Mouse (Mus musculus): ENCODE measurements around the gene Apoa1. TPM values are rescaled to one million over a fixed set of nuclear protein-coding genes. Genes with fewer than 3 reads are reported as not detected.

Gene Apoa1
- polyA plus RNA-seq, 1 experiment from 2014 or later = 0.43 TPM

GRCm38 (mm10) chr9:46207501-46207869, 20.9 kb upstream of the Apoa1 start:
- no peak for ATAC-seq (ENCODE audit: low FRiP score)
- H3K27ac ChIP-seq (ENCODE audit: low read depth, low read length) = no peak overlapping the region
- H3K36me3 ChIP-seq (ENCODE audit: control insufficient read depth, insufficient read depth, low read length) = no peaks in the 10 kb centered on the region; the same call in none of the 2 replicates
- no peak overlapping the region for H3K4me3 ChIP-seq (ENCODE audit: low read depth, low read length)
- no peak for DNase-seq (ENCODE audit: low spot score)
- H3K27me3 ChIP-seq (ENCODE audit: control insufficient read depth, insufficient read depth, low read length) = no peaks in the 10 kb centered on the region
- no peak overlapping the region for H3K4me2 ChIP-seq (replicated peaks; ENCODE audit: low read depth, low read length)
- WGBS = 73% methylated on average over 6 of the region's 6 CpGs
- no peaks in the 10 kb centered on the region for H3K4me1 ChIP-seq (replicated peaks; ENCODE audit: control insufficient read depth, insufficient read depth, low read length)
- H3K9ac ChIP-seq (ENCODE audit: low read depth, low read length) = no peak overlapping the region
- H3K9me3 ChIP-seq (ENCODE audit: control insufficient read depth, low read length) = no peaks in the 10 kb centered on the region

DNA sequence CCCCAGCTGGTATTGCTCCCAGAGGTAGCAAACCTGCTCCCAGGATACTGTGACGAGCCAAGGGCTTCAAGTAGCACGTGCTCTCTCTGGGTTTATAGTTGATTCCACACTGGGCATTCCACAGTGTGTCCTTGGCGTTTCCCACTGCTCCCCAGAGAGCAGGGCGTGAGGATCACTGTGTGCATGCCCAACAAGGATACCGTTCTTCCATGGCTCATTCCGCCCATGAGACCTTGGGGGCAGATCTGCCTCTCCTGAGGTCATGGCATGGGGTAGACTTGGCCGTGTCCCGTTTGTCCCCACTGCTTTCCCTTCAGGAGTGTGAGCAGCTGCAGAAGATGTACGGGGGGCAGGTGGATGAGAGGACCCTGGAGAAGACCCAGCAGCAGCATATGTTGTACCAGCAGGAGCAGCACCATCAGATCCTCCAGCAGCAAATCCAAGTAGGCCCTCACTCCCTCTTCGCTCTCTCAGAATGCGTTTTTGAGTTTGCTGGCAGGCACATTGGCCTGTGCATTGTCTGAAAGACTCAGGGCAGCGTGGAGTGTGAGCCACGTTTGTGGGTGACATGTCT, 19.9 kb upstream of the Apoa1 start:
- Histone ChIP-seq H3K4me3 (ENCODE audit: low read depth, low read length) (no peak overlapping the region), H3K9ac (ENCODE audit: low read depth, low read length) (no peak overlapping the region), H3K27me3 (ENCODE audit: control insufficient read depth, insufficient read depth, low read length) (no peaks in the 10 kb centered on the region), H3K4me1 (replicated peaks; ENCODE audit: control insufficient read depth, insufficient read depth, low read length) (no peaks in the 10 kb centered on the region), H3K4me2 (replicated peaks; ENCODE audit: low read depth, low read length) (no peak overlapping the region), H3K36me3 (ENCODE audit: control insufficient read depth, insufficient read depth, low read length) (no peaks in the 10 kb centered on the region; the same call in none of the 2 replicates), H3K9me3 (ENCODE audit: control insufficient read depth, low read length) (no peaks in the 10 kb centered on the region), H3K27ac (ENCODE audit: low read depth, low read length) (no peak overlapping the region)
- ATAC-seq (ENCODE audit: low FRiP score) = no peak
- WGBS = 81% methylated on average over 13 of the region's 13 CpGs
- no peak for DNase-seq (ENCODE audit: low spot score)

GRCm38 (mm10) chr9:46210473-46210872, 17.9 kb upstream of the Apoa1 start:
- H3K27me3 ChIP-seq (ENCODE audit: control insufficient read depth, insufficient read depth, low read length) = no peaks in the 10 kb centered on the region
- no peak overlapping the region for H3K9ac ChIP-seq (ENCODE audit: low read depth, low read length)
- 94% methylated on average over 12 of the region's 12 CpGs for WGBS
- DNase-seq (ENCODE audit: low spot score) (no peak), ATAC-seq (ENCODE audit: low FRiP score) (no peak)
- no peaks in the 10 kb centered on the region for H3K4me1 ChIP-seq (replicated peaks; ENCODE audit: control insufficient read depth, insufficient read depth, low read length)
- no peaks in the 10 kb centered on the region; the same call in none of the 2 replicates for H3K36me3 ChIP-seq (ENCODE audit: control insufficient read depth, insufficient read depth, low read length)
- H3K4me3 ChIP-seq (ENCODE audit: low read depth, low read length) = no peak overlapping the region
- no peak overlapping the region for H3K27ac ChIP-seq (ENCODE audit: low read depth, low read length)
- no peak overlapping the region for H3K4me2 ChIP-seq (replicated peaks; ENCODE audit: low read depth, low read length)
- H3K9me3 ChIP-seq (ENCODE audit: control insufficient read depth, low read length) = no peaks in the 10 kb centered on the region

GRCm38 (mm10) chr9:46214276-46214675, 14.1 kb upstream of the Apoa1 start:
- Histone ChIP-seq H3K4me3 (ENCODE audit: low read depth, low read length) (no peak overlapping the region), H3K27ac (ENCODE audit: low read depth, low read length) (no peak overlapping the region), H3K9ac (ENCODE audit: low read depth, low read length) (no peak overlapping the region), H3K4me1 (replicated peaks; ENCODE audit: control insufficient read depth, insufficient read depth, low read length) (no peaks in the 10 kb centered on the region), H3K27me3 (ENCODE audit: control insufficient read depth, insufficient read depth, low read length) (no peaks in the 10 kb centered on the region), H3K4me2 (replicated peaks; ENCODE audit: low read depth, low read length) (no peak overlapping the region), H3K36me3 (ENCODE audit: control insufficient read depth, insufficient read depth, low read length) (no peaks in the 10 kb centered on the region; the same call in none of the 2 replicates), H3K9me3 (ENCODE audit: control insufficient read depth, low read length) (no peaks in the 10 kb centered on the region)
- DNase-seq (ENCODE audit: low spot score) (no peak), ATAC-seq (ENCODE audit: low FRiP score) (no peak)
- 89% methylated on average over 4 of the region's 4 CpGs for WGBS

DNA sequence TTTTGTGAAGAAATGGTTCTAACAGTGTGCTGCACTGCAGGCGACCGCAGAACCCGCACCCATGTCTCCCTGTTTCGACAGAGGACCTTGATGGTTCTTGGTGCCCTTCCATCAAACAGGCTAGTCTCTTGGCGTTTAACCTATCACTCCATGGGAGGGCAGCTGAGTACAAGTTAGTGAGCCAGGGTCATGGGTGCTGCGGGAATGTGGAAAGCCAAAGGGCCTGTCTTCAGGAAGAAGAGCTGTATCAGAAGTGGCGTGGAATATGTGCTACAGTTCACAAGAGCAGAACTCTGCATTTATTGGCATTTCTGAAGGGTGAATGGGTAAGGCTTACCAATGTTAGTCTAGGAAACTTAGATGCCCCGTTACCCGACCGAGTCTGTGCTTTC, 13.4 kb upstream of the Apoa1 start:
- no peaks in the 10 kb centered on the region for H3K27me3 ChIP-seq (ENCODE audit: control insufficient read depth, insufficient read depth, low read length)
- no peak overlapping the region for H3K27ac ChIP-seq (ENCODE audit: low read depth, low read length)
- ATAC-seq (ENCODE audit: low FRiP score) = no peak
- H3K9ac ChIP-seq (ENCODE audit: low read depth, low read length) = no peak overlapping the region
- no peak overlapping the region for H3K4me2 ChIP-seq (replicated peaks; ENCODE audit: low read depth, low read length)
- no peaks in the 10 kb centered on the region for H3K4me1 ChIP-seq (replicated peaks; ENCODE audit: control insufficient read depth, insufficient read depth, low read length)
- H3K9me3 ChIP-seq (ENCODE audit: control insufficient read depth, low read length) = no peaks in the 10 kb centered on the region
- no peak for DNase-seq (ENCODE audit: low spot score)
- no peaks in the 10 kb centered on the region; the same call in none of the 2 replicates for H3K36me3 ChIP-seq (ENCODE audit: control insufficient read depth, insufficient read depth, low read length)
- H3K4me3 ChIP-seq (ENCODE audit: low read depth, low read length) = no peak overlapping the region
- 92% methylated on average over 10 of the region's 10 CpGs for WGBS

DNA sequence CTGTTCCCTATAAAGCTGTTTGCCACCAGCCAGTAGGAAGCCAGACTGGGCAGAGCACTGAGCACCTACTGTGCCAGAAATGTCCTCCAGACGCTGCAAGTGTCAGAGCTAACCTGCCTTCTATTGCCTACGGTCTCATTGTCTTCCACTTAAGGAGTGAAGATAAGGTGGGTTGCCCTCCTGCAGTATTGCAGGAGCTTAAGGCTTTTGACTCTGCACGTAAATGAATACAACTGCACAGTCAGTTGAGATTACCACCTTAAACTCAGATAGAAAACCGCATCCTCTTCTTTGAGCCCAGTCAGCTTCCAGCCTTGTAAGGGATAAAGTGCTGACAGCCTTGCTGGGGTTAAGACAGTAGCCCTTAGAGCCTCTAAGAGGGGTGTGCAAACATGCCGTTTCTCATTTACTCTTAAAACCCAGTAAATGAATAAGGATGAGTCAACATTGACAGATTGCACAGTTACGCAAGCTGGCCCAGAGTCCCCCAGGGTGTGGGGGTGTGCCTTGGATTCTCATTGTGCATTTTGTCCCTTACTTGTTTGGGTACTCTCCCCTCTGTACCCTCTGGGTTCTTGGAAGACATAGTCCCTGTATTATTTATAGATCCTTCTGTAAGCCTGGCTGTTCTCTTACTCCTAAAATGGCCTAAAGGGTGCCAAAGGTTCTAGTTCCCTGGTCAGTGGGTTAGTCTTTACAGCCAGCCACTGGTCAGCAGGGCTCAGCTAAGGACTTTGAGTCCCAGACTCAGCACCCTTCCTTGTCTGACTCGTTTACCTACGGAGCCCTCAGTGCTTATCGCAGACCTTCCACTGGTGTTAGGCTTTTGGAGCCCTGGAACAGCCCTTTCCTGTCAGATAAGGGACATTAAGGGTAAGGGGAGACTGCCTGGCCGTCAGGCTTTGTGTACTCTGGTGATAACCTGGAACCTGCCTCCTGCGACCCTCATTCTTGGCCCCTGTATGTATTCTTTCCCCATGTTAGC, 12.8 kb upstream of the Apoa1 start:
- no peaks in the 10 kb centered on the region for H3K9me3 ChIP-seq (ENCODE audit: control insufficient read depth, low read length)
- 90% methylated on average over 11 of the region's 11 CpGs for WGBS
- no peaks in the 10 kb centered on the region for H3K4me1 ChIP-seq (replicated peaks; ENCODE audit: control insufficient read depth, insufficient read depth, low read length)
- H3K4me2 ChIP-seq (replicated peaks; ENCODE audit: low read depth, low read length) = no peak overlapping the region
- H3K36me3 ChIP-seq (ENCODE audit: control insufficient read depth, insufficient read depth, low read length) = no peaks in the 10 kb centered on the region; the same call in none of the 2 replicates
- ATAC-seq (ENCODE audit: low FRiP score) (no peak), DNase-seq (ENCODE audit: low spot score) (no peak)
- H3K9ac ChIP-seq (ENCODE audit: low read depth, low read length) = no peak overlapping the region
- no peak overlapping the region for H3K27ac ChIP-seq (ENCODE audit: low read depth, low read length)
- no peak overlapping the region for H3K4me3 ChIP-seq (ENCODE audit: low read depth, low read length)
- no peaks in the 10 kb centered on the region for H3K27me3 ChIP-seq (ENCODE audit: control insufficient read depth, insufficient read depth, low read length)

DNA sequence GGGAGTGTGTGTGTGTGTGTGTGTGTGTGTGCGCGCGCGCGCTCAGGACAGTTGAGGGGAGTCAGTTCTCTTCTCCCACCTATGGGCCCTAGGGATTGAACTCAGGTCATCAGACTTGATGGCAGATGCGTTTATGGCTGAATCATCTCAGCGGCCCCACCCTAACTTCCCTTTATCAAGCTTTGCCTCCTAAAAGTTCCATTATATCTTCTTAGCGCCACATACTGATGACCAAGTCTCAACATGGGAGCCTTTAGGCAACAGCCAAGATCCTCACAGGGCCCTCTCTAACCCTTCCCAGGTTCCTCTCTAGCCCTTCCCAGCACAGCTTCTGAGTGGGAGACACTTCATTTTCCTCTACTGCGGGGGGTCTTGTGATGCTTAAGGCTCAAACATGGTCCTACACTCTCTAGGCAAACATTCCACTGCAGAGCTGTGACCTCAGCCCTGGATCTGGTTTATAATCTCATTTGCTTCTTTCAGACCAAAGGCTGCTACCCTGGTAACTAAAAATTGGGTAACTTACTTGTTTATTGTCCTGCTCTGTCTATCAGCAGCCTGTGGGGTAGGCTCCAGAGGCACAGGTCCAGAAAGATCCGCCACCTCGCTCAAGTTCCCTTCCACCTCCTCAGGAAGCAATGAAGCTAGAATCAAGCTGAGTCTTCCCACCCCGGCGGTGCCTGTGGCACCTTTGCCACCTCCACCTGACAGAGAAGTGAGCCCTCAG, 11.5 kb upstream of the Apoa1 start:
- Histone ChIP-seq H3K36me3 (ENCODE audit: control insufficient read depth, insufficient read depth, low read length) (peaks cover under 1% of the 10 kb centered on the region), H3K9ac (ENCODE audit: low read depth, low read length) (no peak overlapping the region), H3K4me2 (replicated peaks; ENCODE audit: low read depth, low read length) (no peak overlapping the region), H3K4me3 (ENCODE audit: low read depth, low read length) (no peak overlapping the region), H3K27ac (ENCODE audit: low read depth, low read length) (no peak overlapping the region), H3K4me1 (replicated peaks; ENCODE audit: control insufficient read depth, insufficient read depth, low read length) (no peaks in the 10 kb centered on the region), H3K27me3 (ENCODE audit: control insufficient read depth, insufficient read depth, low read length) (no peaks in the 10 kb centered on the region), H3K9me3 (ENCODE audit: control insufficient read depth, low read length) (no peaks in the 10 kb centered on the region)
- no peak for ATAC-seq (ENCODE audit: low FRiP score)
- WGBS = 94% methylated on average over 13 of the region's 13 CpGs
- no peak for DNase-seq (ENCODE audit: low spot score)

- Histone ChIP-seq H3K9ac (ENCODE audit: low read depth, low read length) (no peak overlapping the region), H3K9me3 (ENCODE audit: control insufficient read depth, low read length) (no peaks in the 10 kb centered on the region), H3K27ac (ENCODE audit: low read depth, low read length) (no peak overlapping the region), H3K27me3 (ENCODE audit: control insufficient read depth, insufficient read depth, low read length) (no peaks in the 10 kb centered on the region), H3K36me3 (ENCODE audit: control insufficient read depth, insufficient read depth, low read length) (peaks cover 3% of the 10 kb centered on the region), H3K4me3 (ENCODE audit: low read depth, low read length) (no peak overlapping the region), H3K4me1 (replicated peaks; ENCODE audit: control insufficient read depth, insufficient read depth, low read length) (no peaks in the 10 kb centered on the region), H3K4me2 (replicated peaks; ENCODE audit: low read depth, low read length) (no peak overlapping the region)
- DNase-seq (ENCODE audit: low spot score) (no peak), ATAC-seq (ENCODE audit: low FRiP score) (no peak)
- 87% methylated on average over 8 of the region's 9 CpGs for WGBS
These were observed 10.2 kb upstream of the Apoa1 start for GRCm38 (mm10) chr9:46218176-46218575.
